Mouse (Mus musculus) limb, embryonic 14.5 days (tissue): ENCODE data around the gene H60b. TPM values are rescaled to one million over a fixed set of nuclear protein-coding genes. Genes with fewer than 3 reads are reported as not detected.
A peak's percentile ranks its signal among the peaks of the same experiment; 100 is the strongest.
"Not testable (repeated sequence)": the region's sequence is repeated elsewhere in the genome, so short reads cannot be mapped to it uniquely, and the experiment has no call there.

Experiments used
- ATAC-seq: fragments of 200-750 bp; cut with Nextera tagmentation; 2 replicates; pipeline ENCODE4 v1.8.0; 2017; ENCODE audit warnings: low read depth, moderate number of reproducible peaks, moderate TSS enrichment; ENCODE audit not compliant: low FRiP score
- DNase-seq: peaks from one replicate; pipeline ENCODE4 v3.0.0-alpha.2; 2015; ENCODE audit warnings: low spot score
- H3K27ac ChIP-seq: fragments of 300-500 bp; sonication (generic); replicated peaks from 2 replicates; pipeline ENCODE4 v1.5.1; 2014; ENCODE audit warnings: low read depth, mild to moderate bottlenecking, low read length, moderate library complexity, mixed read lengths
- H3K27me3 ChIP-seq: fragments of 300-500 bp; sonication (generic); 2 replicates; pipeline ENCODE4 v1.6.1; 2014; ENCODE audit warnings: low read length, mixed read lengths; ENCODE audit not compliant: control insufficient read depth, insufficient read depth
- H3K36me3 ChIP-seq: fragments of 300-500 bp; sonication (generic); 2 replicates; pipeline ENCODE4 v1.6.1; 2014; ENCODE audit warnings: mild to moderate bottlenecking, low read length, moderate library complexity, mixed read lengths; ENCODE audit not compliant: control insufficient read depth, insufficient read depth
- H3K4me1 ChIP-seq: fragments of 300-500 bp; sonication (generic); 2 replicates; pipeline ENCODE4 v1.6.1; 2014; ENCODE audit warnings: antibody characterized with exemption, low read length, mixed read lengths; ENCODE audit not compliant: control insufficient read depth, insufficient read depth
- H3K4me2 ChIP-seq: fragments of 300-500 bp; sonication (generic); replicated peaks from 2 replicates; pipeline ENCODE4 v1.6.1; 2014; ENCODE audit warnings: low read depth, mild to moderate bottlenecking, low read length, moderate library complexity; ENCODE audit not compliant: severe bottlenecking
- H3K4me3 ChIP-seq: fragments of 300-500 bp; sonication (generic); replicated peaks from 2 replicates; pipeline ENCODE4 v1.5.1; 2014; ENCODE audit warnings: low read length
- H3K9ac ChIP-seq: fragments of 300-500 bp; sonication (generic); 2 replicates; pipeline ENCODE4 v1.6.1; 2014; ENCODE audit warnings: mild to moderate bottlenecking, low read depth, low read length, moderate library complexity; ENCODE audit not compliant: severe bottlenecking
- H3K9me3 ChIP-seq: fragments of 300-500 bp; sonication (generic); 2 replicates; pipeline ENCODE4 v1.6.1; 2016; ENCODE audit warnings: low read length; ENCODE audit not compliant: control insufficient read depth
- POLR2A ChIP-seq: fragments of 200-500 bp; IDR thresholded peaks from 2 replicates; pipeline ENCODE4 v1.8.0; 2012; ENCODE audit warnings: inconsistent platforms, mild to moderate bottlenecking, moderate library complexity, borderline replicate concordance; ENCODE audit not compliant: insufficient read depth, insufficient read length; ENCODE audit errors: extremely low read depth
- WGBS: fragments of 180-500 bp; shearing (Covaris S2); extraction: QIAGEN DNeasy Blood & Tissue Kit; methylation state at CpG from one replicate; pipeline ENCODE4 v1.1.7; 2014; 5-methylcytosine and 5-hydroxymethylcytosine counted together
- polyA plus RNA-seq, 2 experiments: library from polyadenylated mRNA; depleted of rRNA in 1 of 2; stranded (reverse) in 1 of 2; unstranded in 1 of 2; fragments of >200 nt; fragmentation: Nextera tagmentation in 1 of 2; extraction: Ambion mirVana in 1 of 2; gene quantifications; 2 replicates each; pipeline versions ENCODE4 v1.2.1 to v1.2.3; 2012 to 2014

The H60b gene
- polyA plus RNA-seq, 2 experiments = 1.2 to 1.3 TPM

- under 1% methylated on average over 32 of the region's 37 CpGs for WGBS
- not testable (repeated sequence) for ATAC-seq
- peak overlapping the region; percentile 25; the same call in 1 of the 2 replicates for H3K9ac ChIP-seq
Measured at GRCm38 (mm10) chr10:22272914-22273683, 114.7 kb downstream of the H60b start.

GRCm38 (mm10) chr10:22273684-22274305 is 115.4 kb downstream of the H60b start:
- DNase-seq (no peak), ATAC-seq (no peak)
- Histone ChIP-seq H3K4me2 (peak overlapping the region; percentile 85), H3K4me1 (no peaks in the 10 kb centered on the region), H3K36me3 (no peaks in the 10 kb centered on the region), H3K27ac (no peak overlapping the region), H3K9me3 (no peaks in the 10 kb centered on the region), H3K9ac (peak overlapping the region; percentile 28; the same call in 1 of the 2 replicates), H3K4me3 (peak overlapping the region; percentile 42), H3K27me3 (peaks cover 14% of the 10 kb centered on the region; the same call in 1 of the 2 replicates)
- WGBS = under 1% methylated on average over 41 of the region's 41 CpGs
- TF ChIP-seq POLR2A = no peak

More at GRCm38 (mm10) chr10:22272914-22273683, 114.7 kb downstream of the H60b start:
- H3K36me3 ChIP-seq, H3K9me3 ChIP-seq, H3K27ac ChIP-seq, H3K4me1 ChIP-seq: not testable (repeated sequence)
- H3K27me3 ChIP-seq = peaks cover 14% of the 10 kb centered on the region; the same call in 1 of the 2 replicates
- peak overlapping the region; percentile 85 for H3K4me2 ChIP-seq
- DNase-seq = peak; percentile 3
- H3K4me3 ChIP-seq = peak overlapping the region; percentile 42

- Histone ChIP-seq H3K9ac (0 out of 2 replicates have a peak overlapping the region, but pooled peaks have one; percentile 28), H3K9me3 (no peaks in the 10 kb centered on the region), H3K27me3 (peaks cover 14% of the 10 kb centered on the region; the same call in 1 of the 2 replicates), H3K4me2 (peak overlapping the region; percentile 85), H3K4me1 (no peaks in the 10 kb centered on the region), H3K27ac (no peak overlapping the region), H3K36me3 (no peaks in the 10 kb centered on the region), H3K4me3 (peak overlapping the region; percentile 42)
- DNase-seq (no peak), ATAC-seq (no peak)
- 5% methylated on average over 19 of the region's 19 CpGs for WGBS
- TF ChIP-seq POLR2A = no peak
Measured at GRCm38 (mm10) chr10:22274445-22275057, 116.2 kb downstream of the H60b start.

GRCm38 (mm10) chr10:22278468-22278867 is 120.1 kb downstream of the H60b start:
- 79% methylated on average over 2 of the region's 2 CpGs for WGBS
- not testable (repeated sequence) for ATAC-seq

GRCm38 (mm10) chr10:22282816-22283215 is 124.4 kb downstream of the H60b start:
- ATAC-seq (no peak), DNase-seq (no peak)
- H3K27me3 ChIP-seq = no peaks in the 10 kb centered on the region
- no peak overlapping the region for H3K4me3 ChIP-seq
- no peak overlapping the region for H3K4me2 ChIP-seq
- no peaks in the 10 kb centered on the region for H3K9me3 ChIP-seq
- H3K27ac ChIP-seq = no peak overlapping the region
- H3K9ac ChIP-seq = no peak overlapping the region
- no peak for TF ChIP-seq POLR2A
- no peaks in the 10 kb centered on the region for H3K36me3 ChIP-seq
- WGBS = 39% methylated on average over 6 of the region's 6 CpGs
- H3K4me1 ChIP-seq = no peaks in the 10 kb centered on the region

More at GRCm38 (mm10) chr10:22278468-22278867, 120.1 kb downstream of the H60b start:
- not testable (repeated sequence) for H3K9me3 ChIP-seq, DNase-seq, H3K36me3 ChIP-seq, H3K4me2 ChIP-seq, H3K4me3 ChIP-seq, H3K27ac ChIP-seq, H3K9ac ChIP-seq, H3K4me1 ChIP-seq
- peaks cover 10% of the 10 kb centered on the region; the same call in 1 of the 2 replicates for H3K27me3 ChIP-seq
